Mouse (Mus musculus): ENCODE results near the gene Loxl4. TPM values are rescaled to one million over a fixed set of nuclear protein-coding genes. Genes with fewer than 3 reads are reported as not detected.

Loxl4 gene
- 0.20 and 0.63 TPM in 2 replicates for polyA plus RNA-seq (2012; rRNA removed)

GRCm38 (mm10) chr19:42612654-42613053 lies at the start of gene Loxl4:
Gene Loxl4, minus strand, starts transcription at chr19:42612813.
- TF ChIP-seq CTCF (IDR thresholded peaks at IDR 0.05; ENCODE audit: borderline replicate concordance, extremely low read depth, insufficient read depth, insufficient read length) (no peak), POLR2A (IDR thresholded peaks at IDR 0.05; ENCODE audit: borderline replicate concordance, extremely low read depth, insufficient read depth, insufficient read length, poor library complexity, severe bottlenecking) (no peak)
- DNase-seq (ENCODE audit: low read depth): peak; percentile 35

GRCm38 (mm10) chr19:42661430-42662164 lies 49.0 kb upstream of the Loxl4 start:
- DNase-seq (ENCODE audit: low read depth): no peak
- TF ChIP-seq CTCF (IDR thresholded peaks at IDR 0.05; ENCODE audit: borderline replicate concordance, extremely low read depth, insufficient read depth, insufficient read length) (peak; percentile 14; the same call in 1 of the 2 replicates), POLR2A (IDR thresholded peaks at IDR 0.05; ENCODE audit: borderline replicate concordance, extremely low read depth, insufficient read depth, insufficient read length, poor library complexity, severe bottlenecking) (no peak)

- no peak for DNase-seq (ENCODE audit: low read depth)
- TF ChIP-seq CTCF (IDR thresholded peaks at IDR 0.05; ENCODE audit: borderline replicate concordance, extremely low read depth, insufficient read depth, insufficient read length) (no peak), POLR2A (IDR thresholded peaks at IDR 0.05; ENCODE audit: borderline replicate concordance, extremely low read depth, insufficient read depth, insufficient read length, poor library complexity, severe bottlenecking) (no peak)
These were observed 47.6 kb upstream of the Loxl4 start for GRCm38 (mm10) chr19:42660244-42660565.

- DNase-seq (ENCODE audit: low read depth): peak; percentile 73
- TF ChIP-seq CTCF (IDR thresholded peaks at IDR 0.05; ENCODE audit: borderline replicate concordance, extremely low read depth, insufficient read depth, insufficient read length) (no peak), POLR2A (IDR thresholded peaks at IDR 0.05; ENCODE audit: borderline replicate concordance, extremely low read depth, insufficient read depth, insufficient read length, poor library complexity, severe bottlenecking) (no peak)
These were observed 47.0 kb upstream of the Loxl4 start for GRCm38 (mm10) chr19:42659354-42660243.

GRCm38 (mm10) chr19:42658435-42659135 lies 46.0 kb upstream of the Loxl4 start:
- TF ChIP-seq POLR2A (IDR thresholded peaks at IDR 0.05; ENCODE audit: borderline replicate concordance, extremely low read depth, insufficient read depth, insufficient read length, poor library complexity, severe bottlenecking) (no peak), CTCF (IDR thresholded peaks at IDR 0.05; ENCODE audit: borderline replicate concordance, extremely low read depth, insufficient read depth, insufficient read length) (no peak)
- DNase-seq (ENCODE audit: low read depth): no peak

GRCm38 (mm10) chr19:42657769-42658168 lies 45.2 kb upstream of the Loxl4 start:
- DNase-seq (ENCODE audit: low read depth): peak; percentile 89
- TF ChIP-seq POLR2A (IDR thresholded peaks at IDR 0.05; ENCODE audit: borderline replicate concordance, extremely low read depth, insufficient read depth, insufficient read length, poor library complexity, severe bottlenecking) (no peak), CTCF (IDR thresholded peaks at IDR 0.05; ENCODE audit: borderline replicate concordance, extremely low read depth, insufficient read depth, insufficient read length) (no peak)

- TF ChIP-seq POLR2A (IDR thresholded peaks at IDR 0.05; ENCODE audit: borderline replicate concordance, extremely low read depth, insufficient read depth, insufficient read length, poor library complexity, severe bottlenecking) (no peak), CTCF (IDR thresholded peaks at IDR 0.05; ENCODE audit: borderline replicate concordance, extremely low read depth, insufficient read depth, insufficient read length) (no peak)
- DNase-seq (ENCODE audit: low read depth): no peak
These were observed 44.7 kb upstream of the Loxl4 start for GRCm38 (mm10) chr19:42657306-42657705.

- TF ChIP-seq POLR2A (IDR thresholded peaks at IDR 0.05; ENCODE audit: borderline replicate concordance, extremely low read depth, insufficient read depth, insufficient read length, poor library complexity, severe bottlenecking): no peak
- peak; percentile 91 for TF ChIP-seq CTCF (IDR thresholded peaks at IDR 0.05; ENCODE audit: borderline replicate concordance, extremely low read depth, insufficient read depth, insufficient read length)
These were observed 42.4 kb upstream of the Loxl4 start for GRCm38 (mm10) chr19:42655006-42655405.

GRCm38 (mm10) chr19:42653091-42653490 lies 40.5 kb upstream of the Loxl4 start:
- no peak for TF ChIP-seq POLR2A (IDR thresholded peaks at IDR 0.05; ENCODE audit: borderline replicate concordance, extremely low read depth, insufficient read depth, insufficient read length, poor library complexity, severe bottlenecking)
- TF ChIP-seq CTCF (IDR thresholded peaks at IDR 0.05; ENCODE audit: borderline replicate concordance, extremely low read depth, insufficient read depth, insufficient read length): no peak
- no peak for DNase-seq (ENCODE audit: low read depth)

More at GRCm38 (mm10) chr19:42655006-42655405, 42.4 kb upstream of the Loxl4 start:
- DNase-seq (ENCODE audit: low read depth): peak; percentile 77

GRCm38 (mm10) chr19:42652425-42652824 lies 39.8 kb upstream of the Loxl4 start:
- no peak for TF ChIP-seq CTCF (IDR thresholded peaks at IDR 0.05; ENCODE audit: borderline replicate concordance, extremely low read depth, insufficient read depth, insufficient read length)
- no peak for TF ChIP-seq POLR2A (IDR thresholded peaks at IDR 0.05; ENCODE audit: borderline replicate concordance, extremely low read depth, insufficient read depth, insufficient read length, poor library complexity, severe bottlenecking)
- no peak for DNase-seq (ENCODE audit: low read depth)

GRCm38 (mm10) chr19:42640211-42640610 lies 27.6 kb upstream of the Loxl4 start:
- DNase-seq (ENCODE audit: low read depth): no peak
- no peak for TF ChIP-seq CTCF (IDR thresholded peaks at IDR 0.05; ENCODE audit: borderline replicate concordance, extremely low read depth, insufficient read depth, insufficient read length)
- no peak for TF ChIP-seq POLR2A (IDR thresholded peaks at IDR 0.05; ENCODE audit: borderline replicate concordance, extremely low read depth, insufficient read depth, insufficient read length, poor library complexity, severe bottlenecking)
